Mouse (Mus musculus) WW6 (cell line): ENCODE results near the gene Odf3l2.

Experiments
- DNase-seq: peaks from one replicate; pipeline ENCODE4 v3.0.0-alpha.2; 2013; ENCODE audit warnings: low read depth, low spot score

The Odf3l2 gene

DNA sequence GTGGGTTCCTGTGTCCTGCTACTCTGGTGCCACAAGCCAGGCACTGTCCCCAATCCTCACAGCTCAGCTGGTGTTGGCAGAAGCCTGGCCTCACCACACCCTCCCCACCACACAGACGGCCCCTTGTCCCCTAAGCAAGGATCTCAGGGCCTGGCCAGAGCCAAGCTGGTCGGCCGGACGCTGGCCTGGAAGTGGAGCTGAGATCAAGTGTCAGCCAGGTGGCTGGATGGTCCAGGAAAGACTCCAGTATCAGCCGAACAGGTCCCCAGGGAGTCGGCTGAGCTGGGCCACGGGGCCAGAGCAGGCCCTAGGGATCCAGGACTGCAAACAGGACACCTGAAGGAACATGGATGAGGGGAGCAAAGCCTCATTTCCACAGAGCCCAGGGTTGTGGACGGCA, at the start of gene Odf3l2:
Gene Odf3l2 (minus strand): TSS at position 28 of the 400 bp plus-strand sequence.
- DNase-seq, result no peak

DNA sequence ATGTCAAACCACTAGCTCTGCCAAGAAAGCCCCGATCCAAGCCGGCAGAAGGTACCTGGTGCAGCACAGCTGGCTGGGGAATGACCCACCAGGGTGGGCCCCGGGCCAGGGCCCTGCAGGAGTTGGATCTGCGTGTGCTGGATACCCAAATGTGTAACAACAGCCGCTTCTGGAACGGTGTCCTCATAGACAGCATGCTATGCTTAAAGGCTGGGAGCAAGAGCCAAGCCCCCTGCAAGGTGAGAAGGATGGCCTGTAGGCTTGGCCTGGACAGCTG, 48.8 kb upstream of the Odf3l2 start:
- DNase-seq, result no peak

DNA sequence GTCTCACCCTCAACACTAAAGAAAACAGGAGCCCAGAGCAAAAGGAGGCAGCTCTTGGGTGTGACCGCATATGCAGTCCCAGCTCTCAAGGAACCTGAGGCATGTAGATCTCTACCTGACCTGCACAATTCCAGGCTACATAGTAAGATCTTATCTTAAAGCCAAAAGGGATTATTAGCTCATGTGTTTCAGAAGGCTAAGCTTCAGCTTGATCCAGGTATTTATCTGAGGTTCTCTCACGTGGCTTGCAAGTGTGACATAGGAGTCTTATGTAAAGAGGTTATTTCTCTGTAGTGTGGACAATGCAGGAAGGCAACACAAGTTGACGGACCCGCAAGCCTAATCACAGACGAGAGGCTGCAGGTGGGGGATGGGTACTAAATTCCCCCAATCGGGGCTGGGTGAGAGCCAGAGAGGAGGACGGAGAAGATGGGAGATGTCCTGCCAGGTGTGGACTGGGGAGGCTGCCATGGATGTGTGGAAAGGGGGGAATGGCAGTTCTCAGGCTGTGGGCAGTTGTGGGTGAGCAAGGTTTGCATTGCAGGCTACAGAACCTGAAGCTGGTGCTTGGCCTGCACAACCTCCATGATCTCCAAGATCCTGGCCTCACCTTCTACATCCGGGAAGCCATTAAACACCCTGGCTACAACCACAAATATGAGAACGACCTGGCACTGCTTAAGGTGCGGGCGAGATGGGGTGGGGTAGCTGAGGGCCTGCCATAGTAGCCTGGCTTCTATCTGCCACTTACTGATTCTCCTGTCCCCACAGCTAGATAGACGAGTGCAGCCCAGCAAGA, 48.2 kb upstream of the Odf3l2 start:
- DNase-seq, result no peak

GRCm38 (mm10) chr10:79691986-79692548, 46.5 kb upstream of the Odf3l2 start:
- no peak for DNase-seq

DNA sequence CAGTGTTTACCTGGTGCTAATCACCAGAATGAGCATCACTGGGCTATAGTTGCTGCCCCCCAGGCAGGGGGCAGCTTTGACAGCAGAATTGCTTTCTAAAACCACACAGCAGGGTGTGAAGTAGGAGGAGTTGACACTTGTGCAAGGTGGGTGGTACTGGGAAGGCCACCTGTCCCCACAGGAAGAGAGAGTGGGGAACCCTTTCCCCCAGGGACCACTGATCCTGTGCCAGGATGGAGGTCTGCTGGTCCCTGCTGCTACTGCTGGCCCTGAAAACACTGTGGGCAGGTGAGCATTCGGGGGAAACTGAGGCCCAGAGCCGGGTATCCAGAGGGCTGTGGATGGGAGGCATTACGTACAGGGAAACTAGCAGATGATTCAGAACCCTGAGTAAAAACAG, 43.6 kb upstream of the Odf3l2 start:
- DNase-seq, result no peak

- no peak for DNase-seq
Measured at GRCm38 (mm10) chr10:79688720-79689119, 43.2 kb upstream of the Odf3l2 start, which contains the start of gene Gzmm. TSS of gene Gzmm (plus strand) at chr10:79689020.

- DNase-seq, result no peak
Measured at GRCm38 (mm10) chr10:79687513-79687912, 42.0 kb upstream of the Odf3l2 start.

GRCm38 (mm10) chr10:79686691-79687090, 41.2 kb upstream of the Odf3l2 start:
- DNase-seq, result no peak

- no peak for DNase-seq
Measured at GRCm38 (mm10) chr10:79686219-79686618, 40.7 kb upstream of the Odf3l2 start.

GRCm38 (mm10) chr10:79684770-79685600, 39.4 kb upstream of the Odf3l2 start:
- no peak for DNase-seq

GRCm38 (mm10) chr10:79683726-79684640, 38.4 kb upstream of the Odf3l2 start:
- no peak for DNase-seq

GRCm38 (mm10) chr10:79682916-79683582, 37.5 kb upstream of the Odf3l2 start:
- DNase-seq, result no peak

- DNase-seq, result no peak
Measured at GRCm38 (mm10) chr10:79682551-79682915, 37.0 kb upstream of the Odf3l2 start.

- peak; percentile 97 for DNase-seq
Measured at GRCm38 (mm10) chr10:79681591-79682245, 36.2 kb upstream of the Odf3l2 start, which contains the start of gene Cdc34. TSS of gene Cdc34 (plus strand) at chr10:79682195.

- no peak for DNase-seq
Measured at GRCm38 (mm10) chr10:79680606-79681495, 35.3 kb upstream of the Odf3l2 start.

DNA sequence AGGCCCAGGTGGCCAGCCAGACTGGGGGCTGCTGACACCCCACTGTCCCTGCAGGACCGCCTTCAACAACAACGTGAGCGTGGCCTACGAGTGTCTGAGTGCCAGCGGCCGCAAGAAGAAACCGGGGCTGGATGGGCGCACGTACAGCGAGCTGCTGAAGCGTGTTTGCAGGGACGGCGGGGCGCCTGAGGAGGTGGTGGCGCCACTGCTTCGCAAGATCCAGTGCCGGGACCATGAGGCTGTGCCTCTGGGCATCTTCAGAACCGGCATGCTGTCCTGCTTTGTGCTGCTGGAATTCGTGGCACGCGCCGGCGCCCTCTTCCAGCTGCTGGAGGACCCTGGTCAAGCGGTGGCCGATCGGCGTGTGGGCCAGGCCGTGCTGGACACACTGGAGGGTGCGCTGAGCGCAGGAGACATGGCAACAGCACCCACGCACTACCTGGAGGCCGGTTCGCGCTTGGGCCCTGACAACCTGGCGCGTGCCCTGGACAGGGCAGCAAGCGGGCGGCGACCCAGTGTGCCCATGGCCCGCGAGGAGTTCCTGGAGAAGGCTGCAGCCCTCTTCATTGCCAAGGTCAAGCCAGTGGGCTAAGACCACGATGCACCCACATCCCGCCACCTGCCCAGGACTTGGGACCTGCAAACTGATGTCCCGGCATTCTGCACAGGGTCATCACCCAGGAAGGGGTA, 30.0 kb upstream of the Odf3l2 start:
- no peak for DNase-seq

DNA sequence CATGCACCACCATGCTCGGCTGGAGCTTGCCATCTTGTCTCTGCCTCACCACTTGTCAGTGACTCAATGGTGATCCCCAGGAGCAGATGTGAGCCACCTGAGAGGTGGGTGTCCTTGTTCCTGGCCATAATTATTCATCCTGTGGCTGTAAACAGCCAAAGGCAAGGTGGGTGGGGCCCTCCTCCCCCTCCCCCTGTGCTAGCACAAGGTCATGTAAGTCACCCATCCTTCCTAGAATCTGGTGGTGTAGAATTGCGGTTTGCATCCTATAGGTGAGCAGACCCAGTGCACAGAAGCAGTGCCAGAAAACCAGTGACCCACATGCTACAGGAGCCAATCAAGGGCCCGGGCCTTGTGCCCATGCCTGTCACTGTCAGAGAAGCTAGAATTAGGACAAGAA, 27.5 kb upstream of the Odf3l2 start:
- no peak for DNase-seq

DNA sequence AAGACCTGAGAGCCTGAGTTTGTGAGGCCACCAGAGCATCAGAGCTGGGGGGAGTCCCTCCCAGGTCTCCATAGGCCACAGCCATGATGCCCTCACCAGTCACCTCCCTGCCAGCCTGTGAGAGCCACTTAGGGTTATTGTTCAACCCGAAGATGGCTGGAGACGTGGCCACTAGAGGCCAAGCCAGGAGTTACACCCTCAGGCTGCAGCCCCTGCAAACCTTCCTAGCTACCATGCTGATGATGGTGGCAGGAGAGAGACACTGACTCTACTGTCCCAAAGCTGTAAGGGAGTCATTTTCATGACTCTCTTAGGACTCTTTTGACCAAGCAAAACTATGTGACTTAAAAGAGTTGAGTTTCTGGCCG, 26.5 kb upstream of the Odf3l2 start:
- no peak for DNase-seq
